Comparison of ENCODE assay signal across 8 mouse cellular contexts in the genomic region with DNA sequence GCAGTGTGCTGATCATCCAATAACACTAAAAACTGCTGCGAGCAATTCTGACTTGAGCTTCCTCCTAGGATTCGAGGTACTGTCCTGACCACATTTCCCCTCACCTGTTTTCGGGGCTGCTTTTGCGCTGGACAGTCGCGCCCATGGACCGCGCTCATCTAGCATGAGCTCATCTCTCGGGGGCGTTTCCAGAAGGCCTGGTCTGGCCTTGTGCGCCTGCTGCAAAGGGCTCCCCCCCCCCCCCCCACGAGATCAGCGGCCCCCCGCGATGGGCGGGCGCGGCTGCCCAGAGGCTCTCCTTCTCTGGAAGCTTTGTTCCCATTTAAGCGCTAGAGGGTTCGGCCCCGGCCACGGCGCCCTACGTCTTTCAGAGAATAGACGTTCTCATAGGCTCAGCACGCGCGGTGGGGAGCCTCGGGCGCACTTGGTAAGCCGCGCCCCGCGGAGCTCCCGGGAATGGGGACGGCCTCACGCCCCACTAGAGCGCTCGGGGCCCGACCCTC. TPM values are rescaled to one million over a fixed set of nuclear protein-coding genes. Genes with fewer than 3 reads are reported as not detected.
DNase-seq lines count a peak whose midpoint lies in the region; ATAC-seq and TF ChIP-seq lines count a peak whose summit lies in the region.

No protein-coding gene starts in this region.

- TF ChIP-seq CTCF in gastrocnemius, adult 2 months (IDR thresholded peaks at IDR 0.05): no peak
- TF ChIP-seq CTCF in spleen, adult 2 months (IDR thresholded peaks at IDR 0.05; ENCODE audit: extremely low read depth, insufficient read depth, insufficient read length, insufficient replicate concordance): no peak

- H3K4me2 ChIP-seq in hindbrain, embryonic 14.5 days (replicated peaks): peak overlapping the region; percentile 67
- H3K4me2 ChIP-seq in midbrain, embryonic 15.5 days: peak overlapping the region; percentile 75

- peak overlapping the region; percentile 87 for H3K4me3 ChIP-seq in gastrocnemius, adult 2 months
- peak overlapping the region; percentile 86 for H3K4me3 ChIP-seq in spleen, adult 2 months (ENCODE audit: extremely low read depth, insufficient read depth, insufficient read length)
- peak overlapping the region; percentile 97 for H3K4me3 ChIP-seq in hindbrain, embryonic 14.5 days (replicated peaks; ENCODE audit: low read length)
- peak overlapping the region; percentile 89 for H3K4me3 ChIP-seq in midbrain, embryonic 15.5 days

- H3K9me3 ChIP-seq in hindbrain, embryonic 14.5 days (ENCODE audit: control insufficient read depth, low read length): no peaks in the 10 kb centered on the region
- H3K9me3 ChIP-seq in midbrain, embryonic 15.5 days: no peaks in the 10 kb centered on the region

- peaks cover 5% of the 10 kb centered on the region; the same call in 1 of the 2 replicates for H3K4me1 ChIP-seq in spleen, adult 2 months (ENCODE audit: control insufficient read depth, insufficient read depth, insufficient read length)
- H3K4me1 ChIP-seq in hindbrain, embryonic 14.5 days (replicated peaks; ENCODE audit: control insufficient read depth, insufficient read depth, low read length): peaks cover 14% of the 10 kb centered on the region
- H3K4me1 ChIP-seq in midbrain, embryonic 15.5 days: peaks cover 17% of the 10 kb centered on the region

- H3K27me3 ChIP-seq in spleen, adult 2 months (ENCODE audit: control insufficient read depth, insufficient read depth, low read length): no peaks in the 10 kb centered on the region
- H3K27me3 ChIP-seq in hindbrain, embryonic 14.5 days (ENCODE audit: control insufficient read depth, insufficient read depth, low read length): no peaks in the 10 kb centered on the region
- H3K27me3 ChIP-seq in midbrain, embryonic 15.5 days (replicated peaks): no peaks in the 10 kb centered on the region

- peak overlapping the region; percentile 99 for H3K27ac ChIP-seq in gastrocnemius, adult 2 months
- peak overlapping the region; percentile 91 for H3K27ac ChIP-seq in spleen, adult 2 months (ENCODE audit: insufficient read depth, low read length)
- peak overlapping the region; percentile 100 for H3K27ac ChIP-seq in hindbrain, embryonic 14.5 days
- H3K27ac ChIP-seq in midbrain, embryonic 15.5 days: peak overlapping the region; percentile 100

- intact Hi-C loops in gastrocnemius, adult 2 months (cut with DNase I): loop anchor here (2.0 to 5.0 kb wide), 2 partner anchors 49 to 221 kb away; a partner anchor contains a TSS
- intact Hi-C loops in gastrocnemius, postnatal 36 days (cut with DNase I): loop anchor here (10.0 kb wide), 1 partner anchor 93 kb away; no protein-coding TSS in a partner anchor

- DNase-seq in gastrocnemius, adult 2 months: no peak
- DNase-seq in gastrocnemius, postnatal 36 days: no peak
- no peak for DNase-seq in spleen, adult 2 months (ENCODE audit: low read depth in 1 of 2, low spot score in 2 of 2)
- no peak for DNase-seq in spleen, postnatal 10 days (ENCODE audit: low spot score in 2 of 2)
- DNase-seq in hindbrain, embryonic 14.5 days (ENCODE audit: low spot score): no peak
- DNase-seq in retina, embryonic 14.5 days (ENCODE audit: low spot score): no peak
- DNase-seq in T-cell, adult 2 months (ENCODE audit: low spot score): no peak

- H3K9ac ChIP-seq in hindbrain, embryonic 14.5 days: peak overlapping the region; percentile 92
- H3K9ac ChIP-seq in midbrain, embryonic 15.5 days: peak overlapping the region; percentile 79

- 1% methylated on average over 39 of the region's 40 CpGs for WGBS in spleen, adult 2 months
- WGBS in hindbrain, embryonic 14.5 days: under 1% methylated on average over 35 of the region's 40 CpGs
- 2% methylated on average over 40 of the region's 40 CpGs for WGBS in midbrain, embryonic 15.5 days

- no peak; the same call in 1 of the 2 replicates for ATAC-seq in hindbrain, embryonic 14.5 days (ENCODE audit: low FRiP score)
- ATAC-seq in midbrain, embryonic 15.5 days (replicated peaks): peak; percentile 10

- no peaks in the 10 kb centered on the region for H3K36me3 ChIP-seq in spleen, adult 2 months (ENCODE audit: control insufficient read depth, insufficient read depth, low read length)
- H3K36me3 ChIP-seq in hindbrain, embryonic 14.5 days (replicated peaks; ENCODE audit: control insufficient read depth, insufficient read depth): no peaks in the 10 kb centered on the region
- H3K36me3 ChIP-seq in midbrain, embryonic 15.5 days (replicated peaks): no peaks in the 10 kb centered on the region

- TF ChIP-seq POLR2A in spleen, adult 2 months (IDR thresholded peaks at IDR 0.05; ENCODE audit: low read depth, low read length): no peak

RNA-seq across cellular contexts. Expression of a gene that starts 0.6 kb away (rescaled TPM):
- 10 to 100 TPM; 60.7 to 67.3 TPM for total RNA-seq in gastrocnemius, adult 2 months (2021)
- total RNA-seq in gastrocnemius, postnatal 36 days (2021): 10 to 100 TPM; 48.5 to 55.5 TPM
- 7.3 and 9.7 TPM in 2 replicates for polyA plus RNA-seq in spleen, adult 2 months (2012; rRNA removed)
- 164 and 171 TPM in 2 replicates for polyA plus RNA-seq in hindbrain, embryonic 14.5 days (2014; fragmentation: Nextera tagmentation; extraction: Ambion mirVana)
- polyA plus RNA-seq in midbrain, embryonic 15.5 days (2015; fragmentation: Nextera tagmentation; extraction: Ambion mirVana): 164 and 167 TPM in 2 replicates

Comparison
In these comparisons a context has a peak if more than half of its experiments do, and no peak if none do; other contexts are left out.
1. RNA of a gene that starts 0.6 kb away (polyA plus RNA-seq): 164 to 171 TPM in hindbrain, embryonic 14.5 days and 164 to 167 TPM in midbrain, embryonic 15.5 days; 7.3 to 9.7 TPM in spleen, adult 2 months; every median in the first group is over 10 times any median in the second.
2. Peak in every context shown above with its lines, with median percentiles within 50 percentile points of each other: H3K27ac ChIP-seq and H3K4me3 ChIP-seq.